Mouse (Mus musculus): ENCODE results near the gene Cpxm2. TPM values are rescaled to one million over a fixed set of nuclear protein-coding genes. Genes with fewer than 3 reads are reported as not detected.

The Cpxm2 gene
- total and polyA plus RNA-seq, 3 experiments: 0.11 TPM; not detected in 2

- H3K27me3 ChIP-seq (ENCODE audit: insufficient read depth, low read length): no peaks in the 10 kb centered on the region
Observed at GRCm38 (mm10) chr7:132174787-132175186, 20.2 kb upstream of the Cpxm2 start.

GRCm38 (mm10) chr7:132174296-132174695, 19.8 kb upstream of the Cpxm2 start:
- Histone ChIP-seq H3K9me3 (replicated peaks) (peaks cover 75% of the 10 kb centered on the region), H3K4me1 (ENCODE audit: insufficient read depth, low read depth, low read length) (no peaks in the 10 kb centered on the region), H3K27me3 (ENCODE audit: insufficient read depth, low read length) (no peaks in the 10 kb centered on the region), H3K4me3 (ENCODE audit: low read depth, low read length) (no peak overlapping the region), H3K36me3 (replicated peaks) (no peaks in the 10 kb centered on the region)
- DNase-seq (ENCODE audit: low spot score) (no peak), ATAC-seq (ENCODE audit: extremely low read depth, insufficient number of reproducible peaks, low FRiP score, poor library complexity, severe bottlenecking) (no peak)
- TF ChIP-seq GATA1 (IDR thresholded peaks at IDR 0.05; ENCODE audit: borderline replicate concordance, low read length): no peak
- TF ChIP-seq GATA2 (IDR thresholded peaks at IDR 0.05; ENCODE audit: borderline replicate concordance, low read depth, low read length): no peak
- no peak for TF ChIP-seq POLR2AphosphoS5 (IDR thresholded peaks at IDR 0.05; ENCODE audit: insufficient replicate concordance, low read depth, low read length)
- TF ChIP-seq TAL1 (conservative IDR thresholded peaks at IDR 0.05; ENCODE audit: low read depth, low read length): no peak
- no peak for TF ChIP-seq CTCF (IDR thresholded peaks at IDR 0.05; ENCODE audit: low read depth, low read length)

More at GRCm38 (mm10) chr7:132174787-132175186, 20.2 kb upstream of the Cpxm2 start:
- Histone ChIP-seq H3K36me3 (replicated peaks) (no peaks in the 10 kb centered on the region), H3K4me1 (ENCODE audit: insufficient read depth, low read depth, low read length) (no peaks in the 10 kb centered on the region), H3K4me3 (ENCODE audit: low read depth, low read length) (no peak overlapping the region), H3K9me3 (replicated peaks) (peaks cover 71% of the 10 kb centered on the region)
- TF ChIP-seq POLR2AphosphoS5 (IDR thresholded peaks at IDR 0.05; ENCODE audit: insufficient replicate concordance, low read depth, low read length) (no peak), CTCF (IDR thresholded peaks at IDR 0.05; ENCODE audit: low read depth, low read length) (no peak), TAL1 (conservative IDR thresholded peaks at IDR 0.05; ENCODE audit: low read depth, low read length) (no peak), GATA1 (IDR thresholded peaks at IDR 0.05; ENCODE audit: borderline replicate concordance, low read length) (no peak), GATA2 (IDR thresholded peaks at IDR 0.05; ENCODE audit: borderline replicate concordance, low read depth, low read length) (no peak)
- ATAC-seq (ENCODE audit: extremely low read depth, insufficient number of reproducible peaks, low FRiP score, poor library complexity, severe bottlenecking) (no peak), DNase-seq (ENCODE audit: low spot score) (no peak)

- no peaks in the 10 kb centered on the region for H3K27me3 ChIP-seq (ENCODE audit: insufficient read depth, low read length)
- ATAC-seq (ENCODE audit: extremely low read depth, insufficient number of reproducible peaks, low FRiP score, poor library complexity, severe bottlenecking): no peak
- TF ChIP-seq GATA2 (IDR thresholded peaks at IDR 0.05; ENCODE audit: borderline replicate concordance, low read depth, low read length) (no peak), GATA1 (IDR thresholded peaks at IDR 0.05; ENCODE audit: borderline replicate concordance, low read length) (no peak), TAL1 (conservative IDR thresholded peaks at IDR 0.05; ENCODE audit: low read depth, low read length) (no peak), POLR2AphosphoS5 (IDR thresholded peaks at IDR 0.05; ENCODE audit: insufficient replicate concordance, low read depth, low read length) (no peak), CTCF (IDR thresholded peaks at IDR 0.05; ENCODE audit: low read depth, low read length) (no peak)
Observed at GRCm38 (mm10) chr7:132172220-132172619, 17.7 kb upstream of the Cpxm2 start.

GRCm38 (mm10) chr7:132171716-132172115, 17.2 kb upstream of the Cpxm2 start:
- TF ChIP-seq GATA2 (IDR thresholded peaks at IDR 0.05; ENCODE audit: borderline replicate concordance, low read depth, low read length) (no peak), CTCF (IDR thresholded peaks at IDR 0.05; ENCODE audit: low read depth, low read length) (no peak), GATA1 (IDR thresholded peaks at IDR 0.05; ENCODE audit: borderline replicate concordance, low read length) (no peak), TAL1 (conservative IDR thresholded peaks at IDR 0.05; ENCODE audit: low read depth, low read length) (no peak), POLR2AphosphoS5 (IDR thresholded peaks at IDR 0.05; ENCODE audit: insufficient replicate concordance, low read depth, low read length) (no peak)
- ATAC-seq (ENCODE audit: extremely low read depth, insufficient number of reproducible peaks, low FRiP score, poor library complexity, severe bottlenecking) (no peak), DNase-seq (ENCODE audit: low spot score) (no peak)
- H3K36me3 ChIP-seq (replicated peaks): no peaks in the 10 kb centered on the region
- no peaks in the 10 kb centered on the region for H3K27me3 ChIP-seq (ENCODE audit: insufficient read depth, low read length)
- no peak overlapping the region for H3K4me3 ChIP-seq (ENCODE audit: low read depth, low read length)
- H3K4me1 ChIP-seq (ENCODE audit: insufficient read depth, low read depth, low read length): no peaks in the 10 kb centered on the region
- peaks cover 81% of the 10 kb centered on the region for H3K9me3 ChIP-seq (replicated peaks)

More at GRCm38 (mm10) chr7:132172220-132172619, 17.7 kb upstream of the Cpxm2 start:
- Histone ChIP-seq H3K36me3 (replicated peaks) (no peaks in the 10 kb centered on the region), H3K4me3 (ENCODE audit: low read depth, low read length) (no peak overlapping the region), H3K9me3 (replicated peaks) (peaks cover 78% of the 10 kb centered on the region), H3K4me1 (ENCODE audit: insufficient read depth, low read depth, low read length) (no peaks in the 10 kb centered on the region)
- DNase-seq (ENCODE audit: low spot score): no peak

GRCm38 (mm10) chr7:132169419-132170169, 15.1 kb upstream of the Cpxm2 start:
- Histone ChIP-seq H3K36me3 (replicated peaks) (no peaks in the 10 kb centered on the region), H3K27me3 (ENCODE audit: insufficient read depth, low read length) (no peaks in the 10 kb centered on the region), H3K9me3 (replicated peaks) (peaks cover 86% of the 10 kb centered on the region), H3K4me3 (ENCODE audit: low read depth, low read length) (no peak overlapping the region), H3K4me1 (ENCODE audit: insufficient read depth, low read depth, low read length) (no peaks in the 10 kb centered on the region)
- no peak for TF ChIP-seq GATA2 (IDR thresholded peaks at IDR 0.05; ENCODE audit: borderline replicate concordance, low read depth, low read length)
- TF ChIP-seq TAL1 (conservative IDR thresholded peaks at IDR 0.05; ENCODE audit: low read depth, low read length): no peak
- no peak for TF ChIP-seq CTCF (IDR thresholded peaks at IDR 0.05; ENCODE audit: low read depth, low read length)
- no peak for TF ChIP-seq POLR2AphosphoS5 (IDR thresholded peaks at IDR 0.05; ENCODE audit: insufficient replicate concordance, low read depth, low read length)
- no peak for TF ChIP-seq GATA1 (IDR thresholded peaks at IDR 0.05; ENCODE audit: borderline replicate concordance, low read length)
- DNase-seq (ENCODE audit: low spot score) (no peak), ATAC-seq (ENCODE audit: extremely low read depth, insufficient number of reproducible peaks, low FRiP score, poor library complexity, severe bottlenecking) (no peak)

GRCm38 (mm10) chr7:132167239-132167638, 12.7 kb upstream of the Cpxm2 start:
- Histone ChIP-seq H3K9me3 (replicated peaks) (peaks cover 84% of the 10 kb centered on the region), H3K36me3 (replicated peaks) (no peaks in the 10 kb centered on the region), H3K4me3 (ENCODE audit: low read depth, low read length) (no peak overlapping the region), H3K27me3 (ENCODE audit: insufficient read depth, low read length) (no peaks in the 10 kb centered on the region), H3K4me1 (ENCODE audit: insufficient read depth, low read depth, low read length) (no peaks in the 10 kb centered on the region)
- TF ChIP-seq GATA2 (IDR thresholded peaks at IDR 0.05; ENCODE audit: borderline replicate concordance, low read depth, low read length): no peak
- TF ChIP-seq TAL1 (conservative IDR thresholded peaks at IDR 0.05; ENCODE audit: low read depth, low read length): no peak
- ATAC-seq (ENCODE audit: extremely low read depth, insufficient number of reproducible peaks, low FRiP score, poor library complexity, severe bottlenecking) (no peak), DNase-seq (ENCODE audit: low spot score) (no peak)

All from G1E (cell line).